Mouse (Mus musculus) embryonic fibroblast, embryonic 13.5 days (primary cell): ENCODE data around the gene Abca15. TPM values are rescaled to one million over a fixed set of nuclear protein-coding genes. Genes with fewer than 3 reads are reported as not detected.
"Not testable (repeated sequence)": the region's sequence is repeated elsewhere in the genome, so short reads cannot be mapped to it uniquely, and the experiment has no call there.

Experiments used
- H3K27ac ChIP-seq: 2 replicates; pipeline ENCODE4 v1.5.1; 2012; ENCODE audit warnings: low read length, control low read depth, inconsistent platforms; ENCODE audit not compliant: insufficient read depth
- H3K4me1 ChIP-seq: 2 replicates; pipeline ENCODE4 v1.6.1; 2011; ENCODE audit warnings: low read length; ENCODE audit not compliant: control insufficient read depth, insufficient read depth
- H3K4me3 ChIP-seq: 2 replicates; pipeline ENCODE4 v1.5.1; 2011; ENCODE audit warnings: mild to moderate bottlenecking, control low read depth, low read length; ENCODE audit not compliant: insufficient read depth
- CTCF ChIP-seq: IDR thresholded peaks from 2 replicates; pipeline ENCODE4 v1.5.1; 2011; ENCODE audit warnings: mild to moderate bottlenecking, control low read depth, low read length, moderate library complexity, borderline replicate concordance; ENCODE audit not compliant: insufficient read depth
- POLR2A ChIP-seq: IDR thresholded peaks from 2 replicates; pipeline ENCODE4 v1.6.1; 2011; ENCODE audit warnings: low read depth, mild to moderate bottlenecking, control low read depth, low read length, moderate library complexity
- polyA plus RNA-seq: library from polyadenylated mRNA; stranded (reverse); fragments of >200 nt; gene quantifications from 2 replicates; pipeline ENCODE4 v1.2.4, GENCODE M21; 2011; ENCODE audit warnings: low read depth; ENCODE audit not compliant: missing spikeins, insufficient read length

Gene Abca15
- not detected in 2 replicates for polyA plus RNA-seq

DNA sequence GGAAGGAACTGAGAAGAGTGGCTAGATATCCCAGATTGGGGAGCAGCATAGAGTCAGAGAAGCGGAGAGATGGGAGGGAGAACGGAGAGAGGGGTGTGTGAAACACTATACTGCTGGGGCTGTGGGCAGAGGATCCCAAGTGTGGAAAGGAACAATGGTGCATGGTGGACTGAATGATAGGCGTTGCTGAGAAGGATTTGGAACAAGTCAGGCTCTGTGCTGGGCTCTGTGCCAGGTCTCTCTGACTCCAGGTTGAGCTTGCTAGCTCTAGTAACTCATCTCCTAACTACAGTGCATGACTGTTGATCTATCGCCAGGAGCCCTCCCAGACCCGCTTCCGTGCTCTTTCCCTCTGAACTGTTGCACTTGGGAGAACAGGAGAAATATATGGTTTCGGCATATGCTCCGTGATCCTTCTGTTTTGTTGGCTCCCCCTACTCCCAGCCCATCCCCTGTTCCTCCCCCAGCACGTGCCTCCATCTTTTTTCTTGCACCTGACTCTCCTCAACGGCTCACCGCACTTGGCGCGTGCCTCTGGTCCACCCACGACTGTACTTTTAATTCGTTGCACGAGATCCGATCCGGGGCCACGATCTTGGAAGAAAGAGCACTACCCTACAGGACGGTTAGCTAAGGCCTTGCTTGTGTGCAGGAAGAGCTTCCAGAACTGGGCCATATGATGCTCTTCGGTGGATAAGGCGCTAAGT lies at the start of gene Abca15:
TSS of gene Abca15 (plus strand) at position 584 of the 707 bp plus-strand sequence.
- H3K4me1 ChIP-seq, result no peaks in the 10 kb centered on the region; the same call in 1 of the 2 replicates
- TF ChIP-seq POLR2A (no peak), CTCF (no peak)
- no peak within 1 kb of the TSS for H3K27ac ChIP-seq
- H3K4me3 ChIP-seq, result 0 out of 2 replicates have a peak within 1 kb of the TSS, but pooled peaks have one; percentile 17

DNA sequence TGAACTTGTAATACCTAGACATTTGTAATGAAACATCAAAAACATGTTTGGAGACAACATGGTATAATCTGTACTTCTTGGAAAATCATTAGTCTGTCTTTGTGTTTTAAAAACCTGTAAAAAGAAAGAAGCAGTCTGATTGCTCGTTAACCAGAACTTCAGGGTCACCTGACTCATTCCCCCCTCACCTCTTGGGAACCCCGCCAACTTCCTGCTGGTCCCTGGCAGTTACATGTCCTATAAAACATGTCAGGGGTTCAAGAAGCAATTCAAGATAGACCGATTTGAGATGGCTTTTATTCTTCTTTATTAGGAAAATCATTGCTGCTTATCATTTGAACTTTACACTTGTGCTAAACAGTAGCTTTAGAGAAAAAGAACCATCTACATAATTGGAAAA lies 43.2 kb upstream of the Abca15 start:
- Histone ChIP-seq H3K4me3 (no peak overlapping the region), H3K27ac (no peak overlapping the region), H3K4me1 (no peaks in the 10 kb centered on the region)
- no peak for TF ChIP-seq POLR2A
- no peak for TF ChIP-seq CTCF

DNA sequence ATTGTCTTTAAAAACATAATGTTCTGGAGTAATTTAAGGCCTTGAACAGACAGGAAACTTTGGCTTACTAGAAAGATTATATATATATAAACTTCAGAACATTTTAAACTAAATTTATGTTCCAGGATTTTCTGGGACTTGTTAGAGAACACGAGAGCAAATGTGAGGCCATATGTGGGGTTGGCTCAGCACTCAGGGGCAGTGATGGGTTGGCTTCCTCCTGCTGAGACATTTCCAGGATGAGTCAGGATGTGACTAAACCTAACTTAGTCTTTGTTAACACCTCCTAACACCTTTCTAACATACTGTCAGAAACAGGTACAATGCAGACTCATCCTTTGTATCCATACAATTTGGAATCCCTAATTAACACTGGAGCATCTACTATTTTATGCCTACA lies 12.4 kb upstream of the Abca15 start:
- no peak for TF ChIP-seq POLR2A
- no peak for TF ChIP-seq CTCF
- Histone ChIP-seq H3K27ac (no peak overlapping the region), H3K4me3 (no peak overlapping the region), H3K4me1 (no peaks in the 10 kb centered on the region)

DNA sequence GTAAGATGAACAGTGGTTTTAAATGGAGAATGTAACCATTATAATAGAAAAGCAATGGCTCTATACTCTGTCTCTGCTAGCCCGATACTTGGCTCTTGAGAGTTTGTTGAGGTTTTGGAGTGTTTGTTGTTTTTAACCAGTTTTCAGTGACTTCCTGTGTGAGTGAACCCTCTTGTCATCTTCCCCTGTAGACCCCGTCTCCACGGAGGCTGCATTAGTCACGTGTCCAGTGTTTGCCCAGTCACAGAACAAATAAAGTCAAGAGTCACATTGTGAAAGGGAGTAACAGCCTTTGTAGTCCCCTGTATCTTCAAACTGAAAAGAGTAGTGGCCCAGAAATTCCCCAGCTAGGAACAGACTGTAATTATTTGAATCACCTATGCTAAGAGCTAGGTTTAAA lies 5.5 kb upstream of the Abca15 start:
- TF ChIP-seq CTCF (no peak), POLR2A (no peak)
- no peak overlapping the region for H3K27ac ChIP-seq
- no peak overlapping the region for H3K4me3 ChIP-seq
- no peaks in the 10 kb centered on the region; the same call in 1 of the 2 replicates for H3K4me1 ChIP-seq

DNA sequence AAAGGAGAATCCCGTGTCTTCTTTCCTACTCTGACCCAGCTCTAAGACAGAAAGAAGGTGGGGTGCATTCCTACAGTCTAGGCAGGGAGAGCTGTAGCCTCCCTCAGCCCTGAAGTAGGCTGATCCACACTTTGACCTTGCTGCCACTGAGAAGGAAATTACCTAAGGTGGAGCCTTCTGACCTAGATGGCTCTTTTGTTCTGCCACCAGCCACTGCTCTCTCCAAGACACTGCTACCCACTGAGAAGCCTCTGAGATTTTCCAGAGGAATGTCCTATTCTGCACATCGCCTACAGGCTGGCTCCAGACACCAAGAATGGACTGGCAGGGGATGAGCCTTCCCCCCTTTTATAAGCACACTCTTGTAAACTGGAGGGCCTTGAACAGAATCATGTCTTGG lies 2.6 kb upstream of the Abca15 start:
- H3K4me3 ChIP-seq, H3K27ac ChIP-seq, H3K4me1 ChIP-seq: not testable (repeated sequence)

DNA sequence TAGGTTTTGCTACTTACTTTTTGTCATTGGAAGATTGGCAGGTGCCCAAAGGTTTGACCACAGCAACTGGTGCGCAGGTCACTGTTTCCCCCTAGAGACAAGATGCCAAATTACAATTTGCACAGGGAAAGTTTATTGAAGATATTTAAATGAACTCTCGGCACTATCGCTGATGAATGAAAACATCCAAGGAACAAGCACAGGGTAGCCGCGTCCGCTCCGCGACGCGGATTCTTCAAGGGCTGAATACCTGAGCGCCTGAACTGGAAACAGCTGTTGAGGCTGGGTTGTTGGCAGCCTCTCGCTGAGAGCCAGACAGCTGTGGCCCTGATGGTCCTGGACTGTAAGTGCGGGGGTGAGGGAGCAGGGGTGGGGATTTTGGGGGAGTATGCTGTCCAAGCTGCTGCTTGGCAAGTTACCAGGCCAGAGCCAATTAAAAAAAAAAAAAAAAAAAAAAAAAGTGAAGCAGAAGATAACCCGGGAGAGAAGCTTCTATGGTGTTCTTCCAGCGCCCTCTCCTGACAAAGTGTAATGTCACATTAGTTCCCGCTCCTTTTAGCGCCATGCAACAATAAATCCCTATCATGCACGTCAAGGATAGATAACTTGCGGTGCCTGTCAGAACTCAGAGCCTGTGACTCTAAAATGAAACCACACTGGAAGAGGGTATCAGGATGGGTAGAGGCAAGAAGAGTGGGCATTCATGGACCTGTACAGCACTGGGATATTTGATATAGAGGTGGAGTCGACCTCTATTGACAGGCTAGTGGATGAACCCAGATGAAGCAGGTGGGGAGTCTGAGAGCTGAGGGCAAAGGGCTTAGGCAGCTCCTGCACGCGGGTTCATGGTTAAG lies 1.0 kb upstream of the Abca15 start:
- H3K4me3 ChIP-seq, result peak overlapping the region; percentile 17; the same call in 1 of the 2 replicates

DNA sequence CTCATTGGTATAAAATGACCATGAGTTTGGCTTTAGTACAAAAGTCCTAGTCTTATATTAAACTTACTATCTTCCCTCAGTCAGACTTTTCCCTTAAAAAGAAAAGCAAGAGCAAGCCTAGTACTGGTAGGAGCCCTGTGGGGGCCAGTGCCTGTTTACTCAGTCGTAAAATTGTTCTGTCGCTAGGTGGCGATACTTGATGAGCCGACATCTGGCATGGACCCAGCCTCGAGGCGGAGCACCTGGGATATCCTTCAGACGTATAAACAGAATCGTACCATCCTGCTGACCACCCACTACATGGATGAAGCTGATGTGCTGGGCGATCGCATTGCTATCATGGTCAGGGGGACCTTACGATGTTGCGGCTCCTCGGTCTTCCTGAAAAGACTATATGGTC lies 32.7 kb downstream of the Abca15 start:
- H3K4me1 ChIP-seq, result no peaks in the 10 kb centered on the region
- no peak overlapping the region for H3K4me3 ChIP-seq
- TF ChIP-seq POLR2A (no peak), CTCF (no peak)
- no peak overlapping the region for H3K27ac ChIP-seq

More for the DNA sequence above, 1.0 kb upstream of the Abca15 start:
- Histone ChIP-seq H3K27ac (no peak overlapping the region), H3K4me1 (no peaks in the 10 kb centered on the region; the same call in 1 of the 2 replicates)
- TF ChIP-seq POLR2A (no peak), CTCF (no peak)

DNA sequence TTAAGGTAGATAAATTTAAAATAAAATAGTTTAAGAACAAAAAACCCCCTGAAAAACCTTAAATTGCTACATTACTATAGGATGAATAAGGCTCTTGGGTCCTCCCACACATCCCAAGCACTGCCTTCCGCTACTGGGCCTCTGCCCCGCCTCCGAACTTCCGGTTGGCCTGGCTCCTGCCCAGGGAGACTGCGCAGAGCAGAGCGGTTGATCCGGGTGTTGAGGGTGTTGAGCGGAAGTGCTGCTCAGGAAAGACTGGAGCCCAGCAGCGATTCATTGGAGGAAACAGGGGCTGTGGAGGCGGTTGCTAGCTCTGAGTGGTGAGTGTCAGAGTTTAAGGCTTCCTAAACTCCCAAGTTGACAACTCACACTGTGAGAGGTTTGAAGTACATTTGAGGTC lies 81.0 kb downstream of the Abca15 start, which contains the start of gene Abca16:
TSS of gene Abca16 (plus strand) at position 201 of the 400 bp plus-strand sequence.
- no peak within 1 kb of the TSS for H3K4me3 ChIP-seq
- H3K4me1 ChIP-seq, result no peaks in the 10 kb centered on the region
- TF ChIP-seq POLR2A (no peak), CTCF (no peak)
- H3K27ac ChIP-seq, result no peak within 1 kb of the TSS

DNA sequence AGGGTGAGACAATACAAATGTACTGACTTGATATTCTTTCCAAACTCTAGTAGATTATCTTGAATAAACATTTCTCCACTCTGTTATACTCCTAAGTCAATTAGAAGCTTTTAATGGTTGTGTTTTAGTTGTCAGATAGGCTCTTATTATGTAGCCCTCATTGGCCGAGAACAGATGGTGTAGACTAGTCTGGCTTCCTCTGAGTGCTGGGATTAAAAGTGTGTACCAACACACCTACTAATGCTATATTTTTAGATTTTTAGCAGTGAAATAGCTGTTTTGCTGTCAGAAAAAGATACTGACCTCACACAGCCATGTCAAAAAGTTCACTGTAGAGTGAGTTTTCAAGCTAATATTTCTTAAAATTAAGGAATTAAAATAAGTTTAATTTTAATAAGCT lies 83.9 kb downstream of the Abca15 start:
- no peak for TF ChIP-seq POLR2A
- TF ChIP-seq CTCF, result no peak
- H3K4me3 ChIP-seq, result no peak overlapping the region
- no peaks in the 10 kb centered on the region for H3K4me1 ChIP-seq
- H3K27ac ChIP-seq, result no peak overlapping the region

DNA sequence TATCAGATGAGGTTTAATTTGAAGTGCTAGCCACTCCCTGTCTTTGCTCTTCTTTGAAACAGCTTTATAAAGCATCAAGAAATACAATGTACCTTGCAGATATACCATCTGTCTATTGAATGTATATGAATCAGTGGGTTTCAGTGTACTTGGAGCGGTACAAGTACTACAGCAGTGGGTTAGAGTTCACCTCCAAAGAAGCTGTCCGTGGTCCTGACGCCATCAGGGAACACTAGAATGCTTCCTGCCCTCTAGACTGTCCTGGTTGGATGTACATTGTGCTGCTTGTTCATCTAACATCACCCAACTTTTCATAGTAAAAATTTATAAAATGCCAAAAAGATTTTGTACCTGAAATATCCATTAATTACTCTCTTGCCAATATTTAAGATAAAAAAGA lies 98.2 kb downstream of the Abca15 start:
- Histone ChIP-seq H3K4me3 (no peak overlapping the region), H3K4me1 (no peaks in the 10 kb centered on the region), H3K27ac (no peak overlapping the region)
- TF ChIP-seq POLR2A (no peak), CTCF (no peak)
